Mouse (Mus musculus): Measurements from ENCODE around the gene Ptpn22. TPM values are rescaled to one million over a fixed set of nuclear protein-coding genes. Genes with fewer than 3 reads are reported as not detected.

Gene Ptpn22
- polyA plus RNA-seq, 1 experiment = 0.28 TPM

- TF ChIP-seq CTCF (IDR thresholded peaks at IDR 0.05; ENCODE audit: borderline replicate concordance, insufficient read depth, low read length) (no peak), POLR2A (IDR thresholded peaks at IDR 0.05; ENCODE audit: low read depth, low read length) (no peak)
- no peak overlapping the region for H3K27ac ChIP-seq (ENCODE audit: insufficient read depth, low read length)
- peaks cover 6% of the 10 kb centered on the region; the same call in 1 of the 2 replicates for H3K4me1 ChIP-seq (ENCODE audit: control insufficient read depth, insufficient read depth, low read length)
- no peak overlapping the region for H3K4me3 ChIP-seq (ENCODE audit: insufficient read depth, low read length)
Observed at GRCm38 (mm10) chr3:103857036-103857805, 2.4 kb upstream of the Ptpn22 start.

- no peak for TF ChIP-seq POLR2A (IDR thresholded peaks at IDR 0.05; ENCODE audit: low read depth, low read length)
- TF ChIP-seq CTCF (IDR thresholded peaks at IDR 0.05; ENCODE audit: borderline replicate concordance, insufficient read depth, low read length) = no peak
- no peak overlapping the region for H3K4me3 ChIP-seq (ENCODE audit: insufficient read depth, low read length)
- H3K4me1 ChIP-seq (ENCODE audit: control insufficient read depth, insufficient read depth, low read length) = peaks cover 6% of the 10 kb centered on the region; the same call in 1 of the 2 replicates
- no peak overlapping the region for H3K27ac ChIP-seq (ENCODE audit: insufficient read depth, low read length)
Observed at GRCm38 (mm10) chr3:103857977-103858563, 1.5 kb upstream of the Ptpn22 start.

DNA sequence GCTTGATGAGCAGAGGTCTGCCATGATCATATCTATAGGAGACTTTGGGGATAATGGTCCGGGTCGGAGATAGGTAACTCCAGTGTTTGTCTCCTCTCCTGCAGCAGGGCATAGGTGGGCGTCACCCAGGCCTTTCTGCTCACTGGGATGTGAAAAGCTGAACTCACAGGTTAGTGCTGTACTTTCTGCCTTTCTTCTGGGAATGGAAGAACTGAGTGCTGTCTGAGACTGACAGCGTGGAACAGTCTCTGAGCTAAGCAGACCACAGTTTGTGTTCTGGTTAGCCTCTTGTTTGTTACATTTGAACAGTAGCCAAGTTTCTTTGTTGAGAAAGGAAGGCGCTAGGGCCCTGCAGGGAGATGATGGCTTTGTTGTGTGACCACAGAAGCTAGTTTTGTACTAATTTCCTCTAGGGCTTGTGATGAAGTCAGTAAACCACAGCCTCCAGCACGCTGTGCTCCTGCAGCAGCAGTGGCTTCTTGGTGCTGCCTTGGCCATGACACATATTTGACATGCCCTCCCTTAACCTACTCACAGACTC, 326 bp downstream of the Ptpn22 start:
- peaks cover 6% of the 10 kb centered on the region; the same call in 1 of the 2 replicates for H3K4me1 ChIP-seq (ENCODE audit: control insufficient read depth, insufficient read depth, low read length)

GRCm38 (mm10) chr3:103862721-103863220, 3.2 kb downstream of the Ptpn22 start:
- H3K27ac ChIP-seq (ENCODE audit: insufficient read depth, low read length) = no peak overlapping the region
- H3K4me3 ChIP-seq (ENCODE audit: insufficient read depth, low read length) = no peak overlapping the region
- no peak for TF ChIP-seq CTCF (IDR thresholded peaks at IDR 0.05; ENCODE audit: borderline replicate concordance, insufficient read depth, low read length)
- TF ChIP-seq POLR2A (IDR thresholded peaks at IDR 0.05; ENCODE audit: low read depth, low read length) = no peak
- peaks cover 6% of the 10 kb centered on the region; the same call in 1 of the 2 replicates for H3K4me1 ChIP-seq (ENCODE audit: control insufficient read depth, insufficient read depth, low read length)

More for the DNA sequence above, 326 bp downstream of the Ptpn22 start:
- H3K4me3 ChIP-seq (ENCODE audit: insufficient read depth, low read length) = no peak overlapping the region
- TF ChIP-seq CTCF (IDR thresholded peaks at IDR 0.05; ENCODE audit: borderline replicate concordance, insufficient read depth, low read length) (no peak), POLR2A (IDR thresholded peaks at IDR 0.05; ENCODE audit: low read depth, low read length) (no peak)
- H3K27ac ChIP-seq (ENCODE audit: insufficient read depth, low read length) = no peak overlapping the region

GRCm38 (mm10) chr3:103864200-103864599, 4.6 kb downstream of the Ptpn22 start:
- TF ChIP-seq CTCF (IDR thresholded peaks at IDR 0.05; ENCODE audit: borderline replicate concordance, insufficient read depth, low read length) = no peak
- TF ChIP-seq POLR2A (IDR thresholded peaks at IDR 0.05; ENCODE audit: low read depth, low read length) = no peak
- Histone ChIP-seq H3K27ac (ENCODE audit: insufficient read depth, low read length) (no peak overlapping the region), H3K4me3 (ENCODE audit: insufficient read depth, low read length) (no peak overlapping the region), H3K4me1 (ENCODE audit: control insufficient read depth, insufficient read depth, low read length) (peaks cover 6% of the 10 kb centered on the region; the same call in 1 of the 2 replicates)

- no peak overlapping the region for H3K27ac ChIP-seq (ENCODE audit: insufficient read depth, low read length)
- no peaks in the 10 kb centered on the region; the same call in 1 of the 2 replicates for H3K4me1 ChIP-seq (ENCODE audit: control insufficient read depth, insufficient read depth, low read length)
- no peak for TF ChIP-seq POLR2A (IDR thresholded peaks at IDR 0.05; ENCODE audit: low read depth, low read length)
- no peak for TF ChIP-seq CTCF (IDR thresholded peaks at IDR 0.05; ENCODE audit: borderline replicate concordance, insufficient read depth, low read length)
- no peak overlapping the region for H3K4me3 ChIP-seq (ENCODE audit: insufficient read depth, low read length)
Observed at GRCm38 (mm10) chr3:103867424-103867971, 7.9 kb downstream of the Ptpn22 start.

GRCm38 (mm10) chr3:103868008-103868407, 8.4 kb downstream of the Ptpn22 start:
- TF ChIP-seq POLR2A (IDR thresholded peaks at IDR 0.05; ENCODE audit: low read depth, low read length) (no peak), CTCF (IDR thresholded peaks at IDR 0.05; ENCODE audit: borderline replicate concordance, insufficient read depth, low read length) (no peak)
- no peak overlapping the region for H3K27ac ChIP-seq (ENCODE audit: insufficient read depth, low read length)

GRCm38 (mm10) chr3:103872663-103873098, 13.1 kb downstream of the Ptpn22 start:
- no peak for TF ChIP-seq POLR2A (IDR thresholded peaks at IDR 0.05; ENCODE audit: low read depth, low read length)
- Histone ChIP-seq H3K27ac (ENCODE audit: insufficient read depth, low read length) (no peak overlapping the region), H3K4me3 (ENCODE audit: insufficient read depth, low read length) (no peak overlapping the region), H3K4me1 (ENCODE audit: control insufficient read depth, insufficient read depth, low read length) (peaks cover 5% of the 10 kb centered on the region; the same call in 1 of the 2 replicates)

More at GRCm38 (mm10) chr3:103868008-103868407, 8.4 kb downstream of the Ptpn22 start:
- Histone ChIP-seq H3K4me3 (ENCODE audit: insufficient read depth, low read length) (no peak overlapping the region), H3K4me1 (ENCODE audit: control insufficient read depth, insufficient read depth, low read length) (peaks cover 5% of the 10 kb centered on the region; the same call in 1 of the 2 replicates)

- no peak for TF ChIP-seq CTCF (IDR thresholded peaks at IDR 0.05; ENCODE audit: borderline replicate concordance, insufficient read depth, low read length)
- no peak for TF ChIP-seq POLR2A (IDR thresholded peaks at IDR 0.05; ENCODE audit: low read depth, low read length)
- Histone ChIP-seq H3K27ac (ENCODE audit: insufficient read depth, low read length) (no peak overlapping the region), H3K4me3 (ENCODE audit: insufficient read depth, low read length) (no peak overlapping the region), H3K4me1 (ENCODE audit: control insufficient read depth, insufficient read depth, low read length) (peaks cover 5% of the 10 kb centered on the region; the same call in 1 of the 2 replicates)
Observed at GRCm38 (mm10) chr3:103874329-103874728, 14.7 kb downstream of the Ptpn22 start.

Data from embryonic fibroblast, embryonic 13.5 days (primary cell).